Mouse (Mus musculus): ENCODE data around the gene Arhgap35.
A peak's percentile ranks its signal among the peaks of the same experiment; 100 is the strongest.

- TF ChIP-seq CTCF (IDR thresholded peaks at IDR 0.05; ENCODE audit: borderline replicate concordance, extremely low read depth, insufficient read depth, insufficient read length) = peak; percentile 66
- TF ChIP-seq POLR2A (IDR thresholded peaks at IDR 0.05; ENCODE audit: borderline replicate concordance, extremely low read depth, insufficient read depth, insufficient read length, poor library complexity, severe bottlenecking) = no peak
Observed at GRCm38 (mm10) chr7:16618661-16619211, 3.9 kb upstream of the Arhgap35 start.

All from brain, embryonic 14.5 days (tissue).